Mouse (Mus musculus) lung, adult 18-20 months (tissue): ENCODE data around the gene Add1.
"Not testable (repeated sequence)": the region's sequence is repeated elsewhere in the genome, so short reads cannot be mapped to it uniquely, and the experiment has no call there.

Source experiments
- DNase-seq, 2 experiments: peaks; one replicate each; pipeline ENCODE4 v3.0.0; 2022; ENCODE audit warnings: mixed read lengths in 2 of 2

Add1 gene

DNA sequence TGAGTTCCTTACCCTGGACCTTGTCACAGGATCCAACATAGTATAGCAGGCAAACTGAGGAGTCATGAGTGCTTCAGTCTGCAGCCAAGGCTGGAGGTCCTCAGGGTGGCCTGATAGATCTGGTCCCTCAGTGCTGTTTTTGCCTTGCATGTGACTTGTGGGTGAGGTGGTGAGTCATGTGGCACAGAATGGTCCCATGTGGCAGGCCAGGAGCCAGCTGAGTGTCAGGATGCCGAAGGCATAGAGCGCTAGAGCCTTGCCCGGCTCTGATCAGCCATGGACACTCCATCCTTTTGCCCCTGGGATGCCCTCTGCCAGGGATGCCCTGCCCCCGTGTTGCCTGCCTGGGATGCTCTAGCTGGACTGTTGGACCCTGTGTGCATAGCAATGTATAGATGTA is 21.6 kb upstream of the Add1 start:
- no peak for DNase-seq

- DNase-seq, result no peak
These were observed 9.6 kb upstream of the Add1 start for GRCm38 (mm10) chr5:34563854-34564253.

DNA sequence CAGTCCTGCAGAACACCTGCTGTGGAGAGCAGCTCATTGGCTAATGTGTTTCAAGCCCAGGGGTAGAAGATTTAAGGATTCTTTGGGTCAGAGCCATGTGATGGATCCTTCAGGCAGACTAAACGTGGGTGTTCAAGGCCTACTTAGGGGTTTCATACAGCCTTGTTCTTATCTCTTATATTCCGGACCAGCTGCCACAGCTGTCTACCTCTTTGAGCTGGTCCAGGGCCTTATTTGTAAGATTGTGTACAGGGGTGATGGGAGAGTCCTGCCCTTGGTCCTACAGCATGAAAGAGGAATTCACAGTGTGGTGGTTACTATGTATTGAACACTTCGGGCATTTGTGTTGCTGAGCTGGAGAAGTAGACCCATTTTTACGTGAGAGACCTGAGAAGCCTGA is 9.2 kb upstream of the Add1 start:
- no peak for DNase-seq

DNA sequence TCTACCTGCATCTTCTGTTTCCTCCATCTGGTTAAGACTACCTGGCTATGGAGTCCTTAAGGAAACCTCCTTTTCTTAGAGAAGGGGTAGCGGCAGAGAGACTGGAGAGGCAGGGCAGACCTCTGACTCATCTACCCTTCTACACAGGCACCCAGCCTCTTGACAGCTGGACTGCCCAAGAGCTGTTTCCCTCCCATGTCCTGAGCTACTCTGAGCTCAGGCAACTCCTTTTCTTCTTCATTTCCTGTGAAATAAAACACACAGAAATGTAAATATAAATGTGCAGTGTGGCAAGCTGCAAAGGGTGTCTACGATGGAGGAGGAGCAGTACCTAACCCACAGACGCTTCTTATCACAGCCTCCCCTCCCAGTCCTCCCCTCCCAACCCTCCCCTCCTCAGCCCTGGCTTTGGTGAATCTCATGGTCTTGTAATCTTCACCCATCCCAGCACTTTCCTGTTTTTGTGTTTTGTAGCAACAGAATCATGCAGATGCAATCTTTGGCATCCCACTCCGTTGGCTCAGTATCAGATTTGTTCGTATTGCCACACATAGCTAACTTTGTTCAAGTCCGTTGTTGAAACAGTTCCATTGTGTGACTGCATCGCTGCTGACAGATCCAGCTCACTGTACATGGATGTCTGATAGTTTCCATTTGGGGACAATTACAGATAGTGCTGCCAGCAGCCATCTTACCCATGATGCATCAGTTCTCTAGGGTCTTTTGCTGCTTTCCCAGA is 7.8 kb upstream of the Add1 start:
- DNase-seq, result peak; percentile 75 to 84

GRCm38 (mm10) chr5:34571551-34571950 is 1.9 kb upstream of the Add1 start:
- DNase-seq, result no peak

GRCm38 (mm10) chr5:34572568-34572967 is 896 bp upstream of the Add1 start:
- DNase-seq, result not testable (repeated sequence)

GRCm38 (mm10) chr5:34574721-34575120 is 1.3 kb downstream of the Add1 start:
- DNase-seq, result no peak

- no peak for DNase-seq
These were observed 2.8 kb downstream of the Add1 start for GRCm38 (mm10) chr5:34576286-34576685.

- DNase-seq, result no peak
These were observed 4.7 kb downstream of the Add1 start for GRCm38 (mm10) chr5:34578038-34578655.

- DNase-seq, result no peak
These were observed 5.9 kb downstream of the Add1 start for GRCm38 (mm10) chr5:34579377-34579776.

GRCm38 (mm10) chr5:34581671-34582313 is 8.3 kb downstream of the Add1 start:
- peak; percentile 12 to 21 for DNase-seq

DNA sequence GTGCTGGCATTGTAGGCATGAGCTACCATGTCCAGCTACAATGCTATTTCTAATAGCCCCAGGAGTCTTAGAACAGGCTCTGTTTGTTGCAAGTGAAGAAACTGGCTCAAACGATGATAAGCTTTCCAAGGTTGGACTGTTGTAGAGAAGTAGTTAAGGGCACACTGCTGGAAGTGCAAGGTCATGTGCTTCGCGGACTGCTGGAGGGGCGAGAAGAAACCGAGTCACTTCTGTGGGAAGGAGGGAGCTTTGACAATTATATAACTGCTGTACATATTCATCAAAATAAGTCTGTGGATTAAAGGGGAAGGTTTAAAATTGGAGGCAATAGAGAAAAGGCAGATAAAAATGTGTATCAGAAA is 8.8 kb downstream of the Add1 start:
- DNase-seq, result no peak

GRCm38 (mm10) chr5:34585216-34585615 is 11.8 kb downstream of the Add1 start:
- no peak for DNase-seq

DNA sequence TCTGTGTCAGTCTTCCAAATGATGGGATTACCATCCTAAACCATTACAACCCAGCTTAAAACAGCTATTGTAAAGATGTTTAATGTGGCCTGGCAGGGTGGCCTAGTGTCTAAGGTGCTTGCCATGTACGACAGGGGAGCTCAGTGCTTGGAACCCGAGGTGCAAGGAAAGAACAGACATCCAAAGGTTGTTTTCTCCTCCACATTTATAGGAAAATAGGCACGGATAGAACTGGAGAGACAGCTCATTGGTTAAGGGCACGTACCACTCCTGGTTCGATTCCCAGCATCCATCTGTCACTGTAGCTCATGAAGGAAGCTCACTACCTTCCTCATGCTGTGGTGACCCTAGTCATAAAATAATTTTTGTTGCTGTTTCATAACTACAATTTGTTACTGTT is 14.4 kb downstream of the Add1 start:
- no peak for DNase-seq

GRCm38 (mm10) chr5:34590059-34590458 is 16.6 kb downstream of the Add1 start:
- DNase-seq, result no peak

DNA sequence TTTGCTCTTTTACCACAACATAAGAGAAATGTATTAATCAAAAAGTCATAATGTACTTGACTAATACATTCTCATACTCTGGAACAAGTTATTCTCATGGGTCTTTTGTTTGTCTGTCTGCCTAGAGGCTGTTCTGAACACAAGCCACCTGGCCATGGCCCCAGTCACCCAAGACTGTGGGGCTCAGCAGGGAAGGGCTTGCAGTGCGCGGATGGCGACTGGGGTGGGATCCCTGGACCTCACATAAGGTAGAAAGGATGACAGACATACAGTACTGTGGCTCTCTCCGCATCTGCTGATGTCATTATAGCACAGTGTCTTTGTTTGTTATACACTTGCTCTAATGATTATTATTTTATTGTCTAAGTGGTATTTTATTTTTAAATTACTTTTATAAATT is 17.2 kb downstream of the Add1 start:
- no peak for DNase-seq

DNA sequence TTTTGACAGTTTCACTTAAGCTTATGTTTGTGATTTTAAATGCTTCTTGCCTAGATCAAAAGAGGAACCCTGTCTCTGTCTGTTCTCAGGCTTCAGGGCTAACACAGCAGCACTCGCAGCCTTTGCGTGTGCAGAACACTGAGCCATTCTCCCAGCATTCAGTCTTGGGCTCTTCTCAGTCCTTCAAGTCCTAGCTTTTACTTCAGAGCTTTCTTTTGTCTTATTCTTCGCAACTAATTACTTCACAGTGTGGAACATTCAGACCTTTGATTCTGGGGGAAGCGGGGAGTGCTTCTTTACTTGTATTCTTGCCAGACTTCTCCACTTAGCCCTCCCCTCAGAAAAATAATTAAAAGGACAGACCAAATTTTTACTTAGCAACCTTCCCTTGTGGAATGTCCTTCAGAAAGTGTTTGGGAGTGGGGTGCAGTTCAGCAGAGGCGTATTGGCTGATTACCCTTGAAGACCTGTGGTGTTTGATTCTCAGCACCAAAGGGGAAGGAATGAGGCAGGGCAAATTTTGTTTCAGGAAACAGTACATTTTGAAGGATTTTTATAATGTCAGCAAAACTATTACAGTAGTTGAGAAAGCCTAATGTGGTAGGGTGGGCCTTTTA is 18.0 kb downstream of the Add1 start:
- no peak for DNase-seq

DNA sequence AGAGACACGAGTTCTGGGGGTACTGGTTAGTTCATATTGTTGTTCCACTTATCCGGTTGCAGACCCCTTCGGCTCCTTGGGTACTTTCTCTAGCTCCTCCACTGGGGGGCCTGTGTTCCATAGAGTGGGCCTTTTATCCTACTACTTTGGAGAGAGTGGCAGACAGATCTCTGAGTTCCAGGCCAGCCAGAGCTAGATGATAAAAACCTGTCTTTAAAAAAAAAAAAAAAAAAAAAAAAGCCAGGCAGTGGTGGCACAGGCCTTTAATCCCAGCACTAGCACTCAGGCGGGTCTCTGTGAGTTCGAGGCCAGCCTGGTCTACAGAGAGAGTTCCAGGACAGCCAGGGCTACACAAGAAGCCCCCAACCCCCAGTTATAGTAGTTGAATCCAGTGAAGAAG is 18.8 kb downstream of the Add1 start:
- not testable (repeated sequence) for DNase-seq

DNA sequence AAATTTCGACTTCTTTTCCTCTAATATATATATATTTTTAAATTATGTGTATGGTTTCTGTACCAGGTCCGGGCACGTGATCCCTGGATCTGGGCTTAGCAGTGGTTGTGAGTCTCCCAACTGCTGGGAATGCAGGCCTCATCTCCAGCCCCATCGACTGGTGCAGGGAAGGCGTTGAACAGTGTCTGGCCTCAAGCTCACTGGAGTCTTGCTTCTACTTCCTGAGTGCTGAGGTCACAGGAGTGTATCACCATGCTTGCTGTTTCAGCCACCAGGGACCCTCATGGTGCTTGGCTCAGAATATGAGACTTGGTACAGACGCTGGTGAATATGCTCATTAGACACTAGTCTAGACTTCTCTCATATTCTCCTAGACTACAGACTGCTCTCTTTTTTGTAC is 19.2 kb downstream of the Add1 start:
- DNase-seq, result no peak

GRCm38 (mm10) chr5:34593202-34593727 is 19.8 kb downstream of the Add1 start:
- DNase-seq, result no peak

DNA sequence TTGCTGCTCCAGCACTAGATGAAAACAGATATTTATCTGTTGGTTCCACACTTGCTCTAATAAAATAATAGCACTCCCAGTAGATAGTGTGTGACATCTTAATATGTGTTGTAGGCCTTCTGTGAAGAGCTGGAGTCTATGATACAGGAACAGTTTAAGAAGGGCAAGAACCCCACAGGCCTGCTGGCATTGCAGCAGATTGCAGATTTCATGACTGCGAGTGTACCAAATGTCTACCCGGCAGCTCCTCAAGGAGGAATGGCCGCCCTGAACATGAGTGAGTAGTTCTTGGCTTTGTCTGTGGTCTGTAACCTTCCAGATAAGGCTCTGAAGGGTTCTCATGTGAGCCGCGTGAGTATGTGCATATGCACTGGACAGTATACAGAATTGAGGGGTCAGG is 31.1 kb downstream of the Add1 start:
- no peak for DNase-seq

DNA sequence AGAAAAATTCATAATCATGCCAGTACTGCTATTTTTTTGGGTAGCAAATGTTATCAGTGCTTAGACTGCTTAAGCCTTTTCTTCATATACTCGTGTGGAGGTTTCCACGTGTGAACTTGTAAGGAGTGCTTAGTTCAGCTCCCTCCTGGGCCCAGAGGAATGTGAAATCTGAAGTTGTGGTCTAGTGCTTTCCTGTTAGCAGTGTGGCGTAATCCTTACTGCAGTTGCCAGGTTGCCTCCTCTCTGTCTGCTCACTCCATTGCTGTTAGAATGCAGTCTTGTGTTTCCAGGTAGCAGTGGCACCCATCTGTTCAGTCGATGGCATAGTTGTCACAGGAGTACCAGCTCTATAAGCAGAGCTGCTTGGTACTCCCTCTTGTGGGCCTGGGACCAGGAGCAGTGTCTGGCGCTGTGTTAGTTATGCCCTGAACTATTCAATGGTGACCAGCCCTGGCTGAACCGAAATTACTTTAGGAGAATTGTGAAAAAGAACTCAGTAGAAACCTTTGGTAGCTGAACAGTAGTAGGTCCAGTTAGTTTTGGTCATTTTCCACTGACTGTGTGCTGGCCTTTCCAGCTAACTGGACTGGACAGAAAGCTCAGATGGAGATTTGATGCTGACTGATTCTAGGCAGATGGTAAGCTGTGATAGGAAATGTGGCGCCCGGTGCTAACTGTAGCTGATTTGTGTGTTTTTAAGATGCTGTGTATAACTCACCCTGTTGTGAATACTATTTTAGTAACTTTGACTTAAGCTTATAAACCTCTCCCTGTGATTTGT is 33.8 kb downstream of the Add1 start:
- peak; percentile 19 to 60 for DNase-seq

DNA sequence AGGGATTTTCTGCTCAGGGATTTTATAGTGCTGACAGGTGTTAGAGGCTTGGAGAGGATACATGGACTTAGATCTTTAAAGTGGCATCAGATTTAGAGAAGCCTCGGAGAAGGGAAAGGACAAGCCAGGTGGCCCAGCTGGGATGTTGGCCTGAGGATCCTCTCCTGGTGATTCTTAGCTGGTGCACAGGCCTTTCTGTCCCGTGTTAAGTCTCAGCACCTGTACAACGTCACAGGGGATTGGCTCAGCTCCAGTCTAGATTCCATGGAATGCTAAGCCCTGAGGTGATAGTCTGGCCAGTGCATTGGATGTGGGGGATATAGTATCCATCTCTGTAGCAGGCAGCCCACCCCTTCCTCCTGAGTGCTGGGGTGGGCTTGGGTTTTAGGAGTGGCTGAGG is 34.8 kb downstream of the Add1 start:
- DNase-seq, result no peak
